Mouse (Mus musculus) embryonic fibroblast, embryonic 13.5 days (primary cell): ENCODE results near the gene Gm5447. TPM values are rescaled to one million over a fixed set of nuclear protein-coding genes. Genes with fewer than 3 reads are reported as not detected.

Experiments used
- H3K27ac ChIP-seq: 2 replicates; pipeline ENCODE4 v1.5.1; 2012; ENCODE audit warnings: low read length, control low read depth, inconsistent platforms; ENCODE audit not compliant: insufficient read depth
- H3K4me1 ChIP-seq: 2 replicates; pipeline ENCODE4 v1.6.1; 2011; ENCODE audit warnings: low read length; ENCODE audit not compliant: control insufficient read depth, insufficient read depth
- H3K4me3 ChIP-seq: 2 replicates; pipeline ENCODE4 v1.5.1; 2011; ENCODE audit warnings: mild to moderate bottlenecking, control low read depth, low read length; ENCODE audit not compliant: insufficient read depth
- CTCF ChIP-seq: IDR thresholded peaks from 2 replicates; pipeline ENCODE4 v1.5.1; 2011; ENCODE audit warnings: mild to moderate bottlenecking, control low read depth, low read length, moderate library complexity, borderline replicate concordance; ENCODE audit not compliant: insufficient read depth
- POLR2A ChIP-seq: IDR thresholded peaks from 2 replicates; pipeline ENCODE4 v1.6.1; 2011; ENCODE audit warnings: low read depth, mild to moderate bottlenecking, control low read depth, low read length, moderate library complexity
- polyA plus RNA-seq: library from polyadenylated mRNA; stranded (reverse); fragments of >200 nt; gene quantifications from 2 replicates; pipeline ENCODE4 v1.2.4, GENCODE M21; 2011; ENCODE audit warnings: low read depth; ENCODE audit not compliant: missing spikeins, insufficient read length

Gm5447 gene
- polyA plus RNA-seq, result not detected in 2 replicates

DNA sequence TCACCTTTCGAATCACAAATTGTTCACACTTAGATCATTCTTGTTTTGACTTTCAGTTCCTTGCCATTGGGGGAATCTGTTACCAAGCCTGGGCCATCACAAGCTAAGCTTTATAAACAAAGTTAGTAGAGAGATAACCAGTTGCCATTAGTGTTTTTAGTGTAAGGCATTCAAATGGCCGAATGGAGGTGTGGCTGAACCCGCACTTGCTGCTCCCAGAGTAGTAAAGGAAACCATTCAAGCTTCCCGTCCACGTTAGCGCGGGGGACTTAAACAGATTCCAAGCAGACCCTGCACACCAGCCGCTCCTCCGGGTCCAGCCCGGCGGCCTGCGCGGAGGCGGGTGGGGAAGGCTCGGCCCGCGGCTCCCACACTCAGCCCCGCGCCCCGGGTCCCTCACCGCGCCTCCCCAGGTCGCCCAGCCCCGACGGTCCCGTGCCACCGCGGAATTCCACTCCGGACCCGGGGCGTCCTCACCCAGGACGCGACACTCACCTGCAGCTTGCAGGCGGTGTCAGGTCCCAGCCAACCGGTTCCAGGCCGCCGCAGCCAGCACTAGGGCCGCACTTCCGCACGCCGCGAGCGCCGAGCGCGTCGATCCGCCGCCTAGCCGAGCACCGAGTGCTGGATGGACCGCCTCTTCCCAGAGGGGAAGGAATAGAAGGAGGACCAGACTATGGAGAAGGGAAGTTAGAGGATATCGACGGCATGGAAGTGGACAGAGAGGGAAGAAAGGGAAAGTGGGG, at the start of gene Gm5447, which contains the start of gene Exoc2:
Gene Gm5447 (plus strand): TSS at position 704 of the 746 bp plus-strand sequence.
Gene Exoc2 (minus strand): TSS at position 593 of the 746 bp plus-strand sequence.
- no peaks in the 10 kb centered on the region for H3K4me1 ChIP-seq
- peak within 1 kb of the TSS; percentile 89 for H3K4me3 ChIP-seq
- peak within 1 kb of the TSS; percentile 59 for H3K27ac ChIP-seq
- TF ChIP-seq CTCF, result no peak
- TF ChIP-seq POLR2A, result peak; percentile 87

DNA sequence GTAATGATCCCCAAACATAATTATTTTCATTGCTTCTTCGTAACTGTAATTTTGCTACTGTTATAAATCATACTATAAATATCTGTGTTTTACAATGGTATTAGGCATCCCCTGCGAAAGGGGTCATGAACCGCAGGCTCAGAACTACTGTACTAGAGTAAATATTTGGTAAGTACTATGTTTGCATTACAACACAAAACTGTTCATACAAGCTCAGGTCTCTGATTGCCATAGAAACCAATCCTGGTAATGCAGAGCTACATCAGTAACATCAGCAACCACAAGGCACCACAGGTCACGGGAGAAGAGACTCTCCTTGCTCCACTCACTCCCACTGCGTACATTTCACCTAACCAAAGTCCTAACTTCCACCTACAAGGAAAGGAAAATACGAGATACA, 49.7 kb upstream of the Gm5447 start:
- H3K4me1 ChIP-seq, result no peaks in the 10 kb centered on the region
- no peak overlapping the region for H3K27ac ChIP-seq
- TF ChIP-seq POLR2A (no peak), CTCF (no peak)
- no peak overlapping the region for H3K4me3 ChIP-seq

DNA sequence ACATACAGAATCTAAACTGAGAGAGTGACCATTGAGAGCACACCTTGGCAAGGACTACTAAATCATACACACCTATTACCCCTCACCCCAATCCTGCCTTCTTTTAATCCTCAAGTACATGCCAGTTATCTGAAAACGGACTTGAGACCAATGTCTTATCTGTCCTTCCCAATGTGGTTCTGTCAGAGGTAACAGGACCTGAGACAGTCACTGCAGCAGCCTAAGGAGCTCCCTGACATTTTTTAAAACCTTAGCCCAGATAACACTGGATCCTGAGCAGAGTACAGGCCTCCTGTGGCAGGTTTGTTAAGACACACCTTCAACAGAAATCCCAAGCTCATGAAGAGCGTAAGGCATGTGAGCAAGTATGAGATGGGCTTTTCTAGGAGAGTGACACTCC, 44.9 kb upstream of the Gm5447 start:
- H3K4me3 ChIP-seq, result no peak overlapping the region
- no peak for TF ChIP-seq POLR2A
- H3K4me1 ChIP-seq, result peaks cover 4% of the 10 kb centered on the region; the same call in 1 of the 2 replicates
- H3K27ac ChIP-seq, result no peak overlapping the region

DNA sequence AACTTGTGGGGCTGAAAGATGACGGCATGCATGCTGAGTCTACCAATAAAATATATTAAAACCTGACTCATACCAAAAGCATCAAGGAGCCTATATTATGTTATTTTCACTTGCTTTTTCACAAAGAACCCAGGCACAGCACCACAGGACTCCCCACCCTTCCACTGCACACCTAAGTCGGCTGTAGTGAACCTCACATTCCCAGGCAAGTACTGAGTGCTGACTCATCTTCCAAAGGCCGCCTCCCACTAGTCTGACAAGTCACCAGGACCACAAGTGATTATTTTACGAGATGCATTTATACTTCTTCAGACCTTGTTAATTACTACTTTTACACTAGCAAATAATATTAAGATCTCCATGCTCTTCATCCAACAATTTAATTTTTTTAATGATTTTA, 42.4 kb upstream of the Gm5447 start:
- no peak overlapping the region for H3K4me3 ChIP-seq

GRCm38 (mm10) chr13:30932972-30933371, 41.0 kb upstream of the Gm5447 start:
- Histone ChIP-seq H3K4me3 (no peak overlapping the region), H3K27ac (no peak overlapping the region), H3K4me1 (peaks cover 4% of the 10 kb centered on the region; the same call in 1 of the 2 replicates)
- TF ChIP-seq CTCF, result no peak
- TF ChIP-seq POLR2A, result no peak

More for the DNA sequence above, 42.4 kb upstream of the Gm5447 start:
- Histone ChIP-seq H3K4me1 (peaks cover 4% of the 10 kb centered on the region; the same call in 1 of the 2 replicates), H3K27ac (peak overlapping the region; percentile 43; the same call in 1 of the 2 replicates)
- TF ChIP-seq CTCF, result no peak
- TF ChIP-seq POLR2A, result no peak

- Histone ChIP-seq H3K4me3 (no peak overlapping the region), H3K4me1 (no peaks in the 10 kb centered on the region; the same call in 1 of the 2 replicates), H3K27ac (no peak overlapping the region)
- TF ChIP-seq POLR2A (no peak), CTCF (no peak)
Observed at GRCm38 (mm10) chr13:30945788-30946187, 28.2 kb upstream of the Gm5447 start.

DNA sequence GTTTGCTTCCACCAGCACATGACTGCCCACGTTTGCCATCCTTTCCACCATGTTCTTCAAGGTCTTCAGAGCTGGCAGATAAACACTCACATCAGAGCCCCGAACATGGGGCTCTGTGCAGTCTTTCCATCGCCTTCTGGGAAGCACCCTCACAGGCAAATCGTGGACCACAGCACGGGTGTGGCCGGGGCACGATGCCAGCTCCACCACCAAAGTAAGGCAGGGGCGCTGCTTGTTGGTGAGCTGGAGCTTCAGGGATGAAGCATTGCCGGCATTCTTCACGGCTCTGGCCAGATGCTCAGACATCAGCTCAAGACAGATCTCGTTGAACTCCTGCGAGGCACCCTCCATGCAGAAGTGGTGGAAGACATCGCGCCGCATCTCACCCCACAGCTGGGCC, 26.9 kb upstream of the Gm5447 start:
- H3K4me3 ChIP-seq, result no peak overlapping the region
- no peak for TF ChIP-seq POLR2A
- TF ChIP-seq CTCF, result no peak
- H3K4me1 ChIP-seq, result no peaks in the 10 kb centered on the region; the same call in 1 of the 2 replicates
- H3K27ac ChIP-seq, result no peak overlapping the region

DNA sequence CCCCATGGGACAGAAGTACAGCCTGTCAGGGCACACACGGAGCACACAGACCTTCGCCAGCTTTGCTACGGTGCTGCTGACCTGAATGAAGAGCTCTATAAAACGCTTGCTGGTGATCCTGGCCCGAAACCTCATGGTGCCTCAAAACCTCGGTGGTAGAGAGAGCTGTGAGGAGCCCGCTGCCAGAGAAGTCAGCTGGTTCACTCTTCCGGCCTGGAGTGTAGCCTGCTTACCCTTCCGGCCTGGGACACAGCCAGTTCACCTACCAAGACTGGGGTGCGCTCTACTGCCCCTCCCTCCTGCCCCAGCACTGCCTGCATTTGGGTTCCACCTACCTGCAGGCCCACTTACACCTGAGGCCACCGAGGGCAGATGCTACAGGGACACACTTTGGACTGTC, 26.5 kb upstream of the Gm5447 start, which contains the start of gene Hus1b:
Gene Hus1b (minus strand): TSS at position 220 of the 400 bp plus-strand sequence.
- no peak within 1 kb of the TSS for H3K27ac ChIP-seq
- H3K4me1 ChIP-seq, result no peaks in the 10 kb centered on the region; the same call in 1 of the 2 replicates
- TF ChIP-seq POLR2A (no peak), CTCF (no peak)
- H3K4me3 ChIP-seq, result no peak within 1 kb of the TSS

DNA sequence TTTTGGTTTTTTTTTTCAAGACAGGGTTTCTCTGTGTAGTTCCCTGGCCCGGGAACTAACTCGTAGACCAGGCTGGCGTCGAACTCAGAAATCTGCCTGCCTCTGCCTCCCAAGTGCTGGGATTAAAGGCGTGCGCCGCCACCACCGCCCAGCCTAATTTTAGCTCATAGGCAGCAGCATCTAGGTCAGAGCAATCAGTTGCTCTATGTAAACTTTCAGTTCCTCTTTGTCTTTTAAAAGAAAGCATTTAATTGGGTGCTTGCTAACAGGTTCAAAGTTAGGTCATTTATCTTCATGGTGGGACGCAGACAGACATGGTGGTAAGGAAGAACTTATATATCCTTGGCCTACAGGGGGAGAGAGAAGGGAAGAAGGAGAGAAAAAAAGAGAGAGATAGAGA, 24.8 kb upstream of the Gm5447 start:
- Histone ChIP-seq H3K4me1 (no peaks in the 10 kb centered on the region; the same call in 1 of the 2 replicates), H3K4me3 (no peak overlapping the region), H3K27ac (no peak overlapping the region)
- TF ChIP-seq CTCF, result no peak
- no peak for TF ChIP-seq POLR2A

GRCm38 (mm10) chr13:30952044-30952443, 22.0 kb upstream of the Gm5447 start:
- H3K4me3 ChIP-seq, result no peak overlapping the region
- TF ChIP-seq POLR2A (no peak), CTCF (no peak)
- no peak overlapping the region for H3K27ac ChIP-seq
- H3K4me1 ChIP-seq, result no peaks in the 10 kb centered on the region; the same call in 1 of the 2 replicates
